Mouse (Mus musculus) layer of hippocampus, postnatal 25 days (tissue): ENCODE results near the gene Ppm1l. TPM values are rescaled to one million over a fixed set of nuclear protein-coding genes. Genes with fewer than 3 reads are reported as not detected.
A peak's percentile ranks its signal among the peaks of the same experiment; 100 is the strongest.
"Not testable (repeated sequence)": the region's sequence is repeated elsewhere in the genome, so short reads cannot be mapped to it uniquely, and the experiment has no call there.

Experiments
- DNase-seq, 2 experiments: peaks; one replicate each; pipeline ENCODE4 v3.0.0; 2022; ENCODE audit warnings: mixed read lengths in 2 of 2, low spot score in 1 of 2; ENCODE audit errors: extremely low spot score in 1 of 2
- total RNA-seq, 2 experiments: library from RNA; stranded (reverse); gene quantifications; 2 replicates each; pipeline ENCODE4 v1.2.3; 2021

Gene Ppm1l
- total RNA-seq, 2 experiments from 2014 or later: 45.9 to 55.1 TPM

- DNase-seq: no peak
Observed at GRCm38 (mm10) chr3:69362906-69363305, 46.2 kb downstream of the Ppm1l start.

- no peak for DNase-seq
Observed at GRCm38 (mm10) chr3:69364151-69364550, 47.5 kb downstream of the Ppm1l start.

DNA sequence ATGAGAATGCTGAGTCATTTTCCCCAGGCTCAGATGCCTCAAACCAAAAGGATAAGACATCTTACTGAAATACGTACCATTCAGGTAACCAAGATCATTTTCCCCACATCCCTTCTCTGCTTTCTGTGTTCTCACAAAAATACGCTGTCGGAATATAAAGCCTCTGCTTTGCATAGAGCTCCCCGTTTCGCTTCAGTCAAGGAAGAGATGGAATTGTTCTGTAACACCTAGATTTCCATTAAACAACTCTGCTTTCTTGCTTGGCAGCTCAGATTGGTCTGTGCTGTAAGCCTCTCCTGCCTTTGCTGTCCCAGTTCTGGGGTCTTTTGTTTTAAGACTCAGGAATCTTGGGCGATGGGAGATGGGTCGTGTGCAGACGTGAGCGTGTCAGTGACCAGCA lies 51.3 kb downstream of the Ppm1l start:
- no peak for DNase-seq

GRCm38 (mm10) chr3:69372731-69373130 lies 56.1 kb downstream of the Ppm1l start:
- no peak for DNase-seq

DNA sequence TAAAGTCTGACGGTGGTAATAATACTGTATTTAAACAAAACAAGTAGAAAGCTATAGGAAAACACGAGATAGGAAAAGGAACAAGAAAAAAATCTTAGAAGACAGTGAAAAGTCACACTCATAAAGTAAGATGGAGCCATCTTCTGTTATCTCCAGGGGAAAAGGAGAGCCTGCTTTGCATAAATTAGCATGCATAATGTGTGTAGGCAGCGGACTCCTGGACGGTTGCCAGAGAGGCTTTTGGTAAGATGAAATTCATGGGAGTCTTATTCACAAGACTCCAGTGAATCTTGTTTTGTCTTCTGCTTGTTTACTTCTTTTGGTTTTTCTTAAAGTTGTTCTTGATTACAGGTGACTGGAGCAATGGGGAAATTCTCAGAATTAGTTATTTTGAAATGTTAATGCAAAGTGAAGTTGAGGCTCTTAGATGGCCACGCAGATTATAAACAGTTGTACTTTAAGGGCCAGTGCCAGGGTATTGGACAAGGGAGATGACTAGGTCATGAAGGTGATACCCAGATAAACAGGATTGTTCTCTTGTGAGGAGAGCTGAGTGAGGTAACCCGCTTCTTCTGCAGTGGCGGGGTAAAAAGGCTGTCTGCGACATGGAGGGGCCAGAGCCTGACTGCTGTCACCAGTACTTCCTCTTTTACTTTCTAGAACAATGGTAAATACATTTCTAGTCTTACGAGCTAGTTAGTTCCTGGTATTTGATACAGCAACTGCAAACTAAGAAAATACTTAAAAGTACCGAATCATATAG lies 57.1 kb downstream of the Ppm1l start:
- DNase-seq: peak in 1 of 2 experiments; percentile 59

DNA sequence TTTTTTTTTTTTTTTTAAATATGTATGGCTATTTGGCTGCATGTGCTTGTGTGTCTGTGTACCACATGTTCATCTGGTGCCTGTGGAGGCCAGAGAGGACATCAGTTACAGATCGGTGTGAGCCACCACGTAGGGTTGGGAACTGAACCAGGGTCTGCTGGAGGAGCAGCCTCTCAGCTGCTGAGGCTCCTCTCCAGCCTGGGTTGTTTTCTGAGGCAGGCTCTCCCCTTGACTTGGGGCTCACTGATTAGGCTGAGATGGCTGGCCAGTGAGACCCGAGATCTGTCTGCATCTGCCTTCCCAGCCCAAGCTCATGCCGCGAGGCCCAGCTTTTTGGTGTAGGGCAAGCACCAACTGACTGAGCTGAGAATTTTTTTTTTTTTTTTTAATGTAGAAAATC lies 57.9 kb downstream of the Ppm1l start:
- no peak for DNase-seq

DNA sequence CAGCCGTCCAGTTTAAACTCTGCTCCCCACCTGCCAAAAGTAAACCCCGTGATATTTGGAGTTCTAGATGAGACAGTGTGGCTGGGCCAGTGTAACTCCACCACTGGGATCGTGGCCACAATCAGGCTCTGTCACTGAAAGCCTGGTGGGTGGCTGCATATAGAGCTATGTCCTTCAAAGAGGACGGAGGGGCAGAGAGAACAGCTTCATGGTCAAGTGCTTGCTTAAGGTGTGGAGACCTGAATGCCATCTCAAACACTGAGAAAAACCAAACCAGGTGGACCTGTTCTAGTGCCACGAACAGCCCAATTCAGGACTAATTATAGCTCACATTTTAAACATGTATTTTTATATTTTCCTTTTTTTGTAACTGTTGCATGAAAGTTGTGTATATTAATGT lies 58.3 kb downstream of the Ppm1l start:
- no peak for DNase-seq

- DNase-seq: no peak
Observed at GRCm38 (mm10) chr3:69381213-69381612, 64.6 kb downstream of the Ppm1l start.

GRCm38 (mm10) chr3:69391834-69392233 lies 75.2 kb downstream of the Ppm1l start:
- DNase-seq: not testable (repeated sequence)

DNA sequence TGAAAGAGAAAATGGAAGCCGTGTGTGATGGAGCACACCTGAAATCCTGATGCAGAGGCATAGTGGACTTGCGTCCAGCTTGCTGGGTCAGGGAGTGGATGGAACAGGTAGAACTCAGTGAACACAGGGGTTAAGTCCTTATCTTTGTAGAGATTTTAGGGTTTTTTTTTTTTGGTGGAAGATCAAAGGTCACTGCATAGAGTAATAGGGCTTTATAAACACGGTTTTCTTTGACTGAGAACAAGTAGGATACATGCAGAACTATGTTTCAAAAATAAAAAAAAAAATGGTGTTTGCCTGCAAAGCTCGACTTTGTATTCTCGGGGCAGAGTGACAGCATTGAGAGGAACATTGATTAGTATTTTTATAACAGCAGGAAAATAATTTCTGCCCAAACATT lies 75.6 kb downstream of the Ppm1l start:
- no peak for DNase-seq

- no peak for DNase-seq
Observed at GRCm38 (mm10) chr3:69393079-69393478, 76.4 kb downstream of the Ppm1l start.

DNA sequence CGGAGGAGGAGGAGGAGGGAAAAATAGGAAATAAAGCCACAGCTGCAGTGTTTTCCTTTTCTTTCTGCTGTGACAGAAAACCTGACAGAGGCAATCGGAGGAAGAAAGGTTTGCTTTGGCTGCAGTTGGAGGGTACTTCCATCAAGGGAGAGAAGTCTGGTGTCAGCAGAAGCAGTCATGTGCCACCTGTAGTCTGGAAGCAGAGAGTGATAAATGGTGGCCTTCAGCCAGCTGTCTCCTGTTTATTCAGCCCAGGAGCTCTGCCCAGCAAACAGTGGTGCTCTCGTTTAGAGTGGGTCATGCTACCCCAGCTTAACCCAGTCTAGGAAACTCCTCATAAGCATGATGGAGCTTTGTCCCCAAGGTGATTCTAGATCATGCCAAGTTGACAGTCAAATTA lies 77.3 kb downstream of the Ppm1l start:
- no peak for DNase-seq

- no peak for DNase-seq
Observed at GRCm38 (mm10) chr3:69395084-69395483, 78.4 kb downstream of the Ppm1l start.

- DNase-seq: no peak
Observed at GRCm38 (mm10) chr3:69397733-69398132, 81.1 kb downstream of the Ppm1l start.

GRCm38 (mm10) chr3:69399336-69399735 lies 82.7 kb downstream of the Ppm1l start:
- DNase-seq: no peak

- no peak for DNase-seq
Observed at GRCm38 (mm10) chr3:69403196-69403595, 86.5 kb downstream of the Ppm1l start.

DNA sequence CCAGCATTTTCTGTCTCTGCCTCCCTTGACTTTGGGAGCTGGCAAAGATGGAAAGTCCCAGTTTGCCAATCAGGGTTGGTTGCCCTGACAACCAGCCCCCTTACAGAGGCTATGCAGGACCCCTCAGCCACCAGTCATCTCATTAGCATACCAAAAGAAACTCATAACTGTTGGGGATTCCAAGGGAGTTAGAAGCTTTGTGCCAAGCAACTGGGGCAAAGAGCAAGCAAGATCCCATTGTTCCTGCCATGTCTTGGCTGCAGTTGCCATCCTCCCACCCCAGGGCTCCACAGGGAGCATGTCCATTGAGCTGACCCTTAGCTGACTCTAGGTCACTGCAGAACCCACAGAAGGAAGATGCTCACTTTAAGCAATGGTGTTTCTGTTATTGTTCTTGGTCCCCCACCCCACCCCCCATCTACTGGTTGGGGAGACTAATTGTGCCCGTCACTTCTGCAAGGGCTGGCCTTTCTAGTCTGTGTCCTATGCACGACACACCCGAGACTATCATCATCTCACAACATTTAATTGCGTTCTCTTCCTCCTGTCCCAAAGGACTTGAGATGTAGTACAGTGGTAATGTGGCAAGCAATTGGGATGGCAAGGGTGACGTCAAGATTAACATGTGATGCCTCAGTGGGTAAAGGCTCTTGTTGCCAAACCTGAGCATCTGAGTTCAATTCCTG lies 89.7 kb downstream of the Ppm1l start:
- no peak for DNase-seq

GRCm38 (mm10) chr3:69408064-69408463 lies 91.4 kb downstream of the Ppm1l start:
- DNase-seq: no peak

DNA sequence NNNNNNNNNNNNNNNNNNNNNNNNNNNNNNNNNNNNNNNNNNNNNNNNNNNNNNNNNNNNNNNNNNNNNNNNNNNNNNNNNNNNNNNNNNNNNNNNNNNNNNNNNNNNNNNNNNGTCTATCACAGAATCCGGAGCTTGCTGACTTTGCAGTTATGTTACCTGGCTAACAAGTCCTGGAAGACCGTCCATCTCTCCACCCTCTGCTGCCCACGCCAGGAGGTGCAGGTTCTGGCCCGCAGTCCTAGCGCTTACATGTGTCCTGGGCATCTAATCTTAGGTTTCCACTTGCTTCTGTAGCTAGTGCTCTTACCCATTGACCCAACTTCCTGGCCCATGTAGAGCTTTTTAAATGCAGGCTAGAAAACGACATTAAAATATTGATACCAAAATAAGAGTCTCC lies 99.5 kb downstream of the Ppm1l start:
- no peak for DNase-seq

DNA sequence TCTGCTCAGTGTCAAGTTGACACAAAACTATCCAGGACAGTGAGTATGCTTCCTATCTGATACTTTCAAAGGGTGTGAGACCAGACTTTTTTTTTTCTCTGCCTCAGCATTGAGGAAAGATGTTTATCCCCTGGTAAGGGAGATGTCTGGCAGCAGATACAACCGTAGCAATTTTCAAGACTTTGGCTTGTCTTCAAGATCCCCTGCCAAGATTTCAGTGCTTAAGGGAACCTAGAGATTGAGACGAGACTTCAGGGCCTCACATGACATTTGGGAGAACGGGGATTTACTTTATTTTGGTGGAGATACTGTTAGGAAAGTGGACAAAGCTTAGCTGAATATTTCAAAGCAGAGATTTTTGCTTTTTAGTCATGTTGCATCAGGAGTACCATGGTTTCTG lies 106.1 kb downstream of the Ppm1l start:
- DNase-seq: no peak

GRCm38 (mm10) chr3:69423371-69423770 lies 106.7 kb downstream of the Ppm1l start:
- no peak for DNase-seq

DNA sequence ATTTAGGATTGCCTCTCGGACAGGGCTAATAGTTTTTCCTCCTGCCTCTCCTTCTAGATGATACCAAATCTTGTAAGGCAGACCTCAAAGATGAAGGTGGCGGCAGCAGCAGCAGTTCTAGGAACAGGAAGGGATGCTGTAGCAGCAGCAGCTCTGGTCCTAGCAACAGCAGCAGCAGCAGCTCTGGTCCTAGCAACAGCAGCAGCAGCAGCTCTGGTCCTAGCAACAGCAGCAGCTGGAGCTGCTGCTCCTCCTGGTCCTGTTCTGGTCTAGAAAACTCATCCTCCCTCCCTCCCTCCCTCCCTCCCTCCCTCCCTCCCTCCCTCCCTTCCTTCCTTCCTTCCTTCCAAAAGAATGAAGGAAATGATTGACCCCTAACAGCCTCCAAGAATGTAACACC lies 108.1 kb downstream of the Ppm1l start:
- DNase-seq: not testable (repeated sequence)
